Mouse (Mus musculus): ENCODE measurements at regions not wholly inside any gene's neighbourhood (a gene's known extent, or its start where the extent isn't known, plus 50 kb on each side); places are given as distances from the start of the nearest gene placed in this dataset.

DNA sequence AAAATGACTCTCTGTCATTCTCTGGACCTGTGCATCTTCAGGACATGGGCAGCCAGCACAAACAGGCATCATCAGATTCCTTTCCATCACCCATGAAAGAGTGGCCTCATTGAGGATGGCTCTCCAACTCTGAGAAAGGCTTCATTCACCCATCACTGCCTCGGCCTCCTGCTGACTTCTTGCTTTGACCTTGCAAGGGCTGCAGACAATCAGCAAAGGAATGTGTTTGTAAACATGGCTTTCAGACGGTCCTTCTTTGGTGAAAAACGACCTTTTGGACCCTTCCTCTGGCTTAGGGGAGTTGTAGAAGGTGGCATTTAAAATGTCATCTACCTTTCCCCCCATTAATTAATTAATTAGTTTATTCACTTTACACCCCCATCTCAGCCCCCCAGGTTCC, 134.3 kb downstream of the Moxd1 start:
- no peak for DNase-seq (ENCODE audit: low spot score in 2 of 2)

DNA sequence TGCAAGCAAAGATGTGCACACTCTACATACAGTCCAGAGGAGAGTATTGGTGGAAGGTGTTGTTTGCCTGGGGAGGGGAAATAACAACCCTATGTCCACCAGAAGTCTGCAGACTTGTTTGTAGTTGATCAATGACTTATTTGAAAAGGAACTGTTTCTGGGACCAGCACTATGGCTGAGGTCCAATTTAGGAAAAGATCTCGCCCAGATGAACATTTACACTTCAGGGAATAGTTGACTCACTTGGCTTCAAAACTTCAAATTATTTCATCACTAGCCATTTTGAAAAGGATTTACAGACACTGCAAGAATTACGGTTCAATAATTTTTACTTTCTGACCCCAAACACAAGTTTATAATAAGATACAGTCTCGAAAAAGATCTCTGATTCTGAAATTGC, 138.1 kb downstream of the Moxd1 start:
- peak; percentile 7 to 38 for DNase-seq (ENCODE audit: low spot score in 2 of 2)

DNA sequence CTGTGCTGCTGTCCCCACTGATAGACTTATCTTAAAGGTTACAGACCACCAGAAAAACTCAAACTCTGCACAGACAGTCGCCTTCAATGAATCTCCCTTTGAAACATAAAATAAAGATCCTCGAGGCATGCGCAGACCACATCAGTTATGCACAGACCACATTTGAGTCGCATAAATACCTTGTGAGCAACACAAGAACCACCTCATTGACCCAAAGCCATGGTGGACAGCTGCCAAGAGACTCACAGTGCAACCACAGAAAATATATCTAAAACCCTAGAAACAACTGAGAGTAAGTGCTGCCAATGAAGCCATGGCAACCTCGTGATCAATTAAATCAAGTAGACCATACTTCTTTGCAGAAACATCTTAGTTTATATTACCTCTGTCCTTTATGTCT, 142.1 kb downstream of the Moxd1 start:
- no peak for DNase-seq (ENCODE audit: low spot score in 2 of 2)

DNA sequence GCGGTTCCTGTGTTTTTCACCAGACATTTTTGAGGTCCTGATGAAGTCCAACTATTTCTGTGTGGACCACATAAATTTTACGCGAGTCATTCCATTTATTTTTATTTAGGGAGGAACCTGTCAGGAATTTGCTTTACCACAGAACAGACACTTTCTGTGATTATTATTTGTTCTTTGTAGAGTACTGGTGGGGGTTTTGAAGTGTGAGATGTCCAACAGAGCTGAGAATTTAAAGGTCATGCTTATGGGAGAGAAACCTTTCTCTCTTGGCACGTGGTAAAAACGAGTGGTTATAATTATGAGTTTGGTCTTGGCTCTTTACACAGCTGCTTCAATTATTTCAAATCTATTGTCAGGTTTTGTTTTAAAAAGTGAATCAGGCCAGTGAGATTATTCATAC, 143.7 kb downstream of the Moxd1 start:
- no peak for DNase-seq (ENCODE audit: low spot score in 2 of 2)

DNA sequence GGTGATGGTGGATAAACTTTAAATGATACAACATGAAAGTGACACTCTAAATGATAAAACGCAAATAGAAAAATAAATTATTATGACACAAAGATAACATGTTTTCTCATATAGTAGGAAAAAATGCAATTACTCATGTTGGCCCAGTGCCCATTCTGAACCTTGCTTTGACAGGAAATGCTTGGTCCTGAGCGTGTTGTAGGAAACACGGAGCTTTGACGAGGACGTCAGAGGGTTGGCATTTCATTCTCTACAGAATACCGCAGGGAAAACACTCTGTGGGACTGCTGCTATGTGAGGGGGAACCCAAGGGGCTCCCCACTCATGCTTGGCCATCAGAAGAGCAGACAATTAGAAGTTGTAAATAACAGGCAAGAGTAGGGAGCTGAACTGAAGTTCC, 150.6 kb downstream of the Moxd1 start:
- no peak for DNase-seq (ENCODE audit: low spot score in 2 of 2)

DNA sequence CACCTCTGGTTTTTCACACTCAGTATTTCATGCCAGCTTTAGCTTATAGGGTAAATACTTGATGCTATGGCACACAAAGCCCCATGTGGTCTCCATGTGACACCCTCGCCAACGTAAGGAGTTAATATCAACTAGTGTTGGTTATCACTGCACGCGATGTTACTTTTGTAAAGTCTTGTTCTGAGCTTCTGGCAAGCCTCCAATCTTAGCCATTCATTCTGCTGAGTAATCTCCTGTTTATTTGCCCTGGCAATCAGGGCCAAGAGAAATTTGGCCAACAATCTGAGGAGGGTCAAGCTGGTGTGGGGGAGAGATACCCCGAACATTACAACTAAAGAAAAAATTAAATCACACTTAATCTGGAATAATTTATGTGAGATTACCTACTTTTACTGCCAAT, 156.0 kb downstream of the Moxd1 start:
- no peak for DNase-seq (ENCODE audit: low spot score in 2 of 2)

DNA sequence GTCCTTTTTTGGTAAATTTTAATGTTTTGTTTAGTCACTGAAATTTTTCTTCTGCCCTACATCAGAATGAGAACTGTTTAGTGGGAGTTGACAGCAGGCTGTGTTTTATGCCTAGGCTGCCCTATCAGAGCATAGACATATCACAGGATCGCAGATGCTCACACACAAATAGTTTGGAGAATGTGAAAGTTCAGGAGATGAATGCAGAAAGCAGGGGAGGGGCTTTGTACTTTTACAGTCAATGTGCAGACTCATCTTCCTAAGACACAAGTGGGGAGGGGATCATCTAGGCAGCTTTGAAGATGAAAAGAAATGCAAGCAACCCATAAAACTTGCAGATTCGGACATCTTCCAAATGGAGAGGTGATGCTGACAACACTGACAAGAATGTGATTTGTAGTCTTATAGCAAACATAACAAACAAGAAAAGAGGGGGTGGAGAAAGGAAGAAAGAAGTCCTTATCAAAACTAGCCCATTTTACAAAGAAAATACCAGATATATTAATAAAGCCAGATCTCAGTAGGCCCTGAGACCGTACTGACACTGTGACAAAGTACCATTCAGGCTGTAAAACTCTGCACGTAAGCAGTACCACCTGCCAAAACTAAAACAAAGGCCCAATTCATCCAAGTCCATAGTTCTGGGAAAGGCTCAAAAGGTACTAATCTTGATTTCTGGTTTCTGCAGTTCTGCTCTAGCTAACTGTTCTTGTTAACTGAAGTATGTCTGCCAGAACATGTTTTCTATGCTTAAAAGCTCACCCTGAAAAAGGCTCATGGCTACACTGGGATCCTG, 157.4 kb downstream of the Moxd1 start:
- no peak for DNase-seq (ENCODE audit: low spot score in 2 of 2)

DNA sequence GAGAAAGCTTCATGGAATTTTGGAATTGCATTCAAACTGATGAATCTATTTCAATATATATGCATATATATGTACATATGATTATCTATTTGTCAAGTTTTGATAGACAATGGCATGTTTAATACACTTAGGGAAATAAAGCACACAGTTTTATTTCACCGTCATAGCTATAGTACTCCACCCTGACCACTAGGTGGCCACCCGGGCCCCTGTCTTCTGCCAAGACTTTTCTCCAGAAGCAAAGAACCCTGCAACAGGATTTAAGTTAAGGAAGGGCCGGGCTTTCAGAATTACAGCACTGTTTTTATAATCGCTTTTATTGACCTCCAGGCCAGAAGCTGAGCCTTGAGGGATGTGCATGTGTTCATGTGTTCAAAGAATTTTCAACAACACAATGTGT, 158.6 kb downstream of the Moxd1 start:
- no peak for DNase-seq (ENCODE audit: low spot score in 2 of 2)

DNA sequence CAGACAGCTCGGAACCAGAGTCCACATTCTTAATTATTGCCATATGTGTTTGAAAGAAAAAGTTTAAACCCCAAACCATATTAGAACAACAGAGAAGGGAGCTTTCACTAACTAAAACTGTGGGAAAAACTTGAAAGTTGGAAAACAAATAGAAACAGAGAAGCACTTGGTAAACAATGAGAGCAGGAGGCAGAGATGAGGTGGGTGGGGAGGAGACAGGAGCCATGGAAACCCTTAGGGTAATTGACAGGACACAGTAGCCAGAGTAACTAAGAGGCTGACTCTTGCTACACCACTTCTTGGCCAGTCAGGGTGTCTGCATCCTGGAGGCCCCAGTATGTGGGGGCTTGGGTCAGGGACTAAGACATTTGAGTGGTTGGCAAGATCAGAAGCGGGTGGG, 160.7 kb downstream of the Moxd1 start:
- no peak for DNase-seq (ENCODE audit: low spot score in 2 of 2)

DNA sequence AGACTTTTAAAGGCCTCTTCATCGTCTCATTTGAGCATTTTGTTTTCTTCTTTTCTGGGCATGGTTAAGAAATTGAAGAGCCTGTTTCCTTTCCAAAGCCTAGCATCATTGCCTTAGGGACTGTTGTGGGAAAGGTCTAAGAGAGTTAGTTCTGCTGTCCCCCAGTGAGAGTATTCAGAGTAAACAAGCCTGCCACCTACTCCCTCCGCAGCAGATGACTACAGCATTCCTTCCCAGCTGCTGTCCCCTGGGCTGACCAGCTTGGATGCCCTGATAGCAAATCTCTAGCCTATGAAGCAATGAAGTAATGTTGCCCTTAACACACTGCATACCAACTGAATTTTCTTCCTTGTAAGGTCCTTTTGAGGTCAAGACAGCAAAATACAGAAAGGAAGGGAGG, 164.9 kb downstream of the Moxd1 start:
- peak; percentile 42 to 47 for DNase-seq (ENCODE audit: low spot score in 2 of 2)

DNA sequence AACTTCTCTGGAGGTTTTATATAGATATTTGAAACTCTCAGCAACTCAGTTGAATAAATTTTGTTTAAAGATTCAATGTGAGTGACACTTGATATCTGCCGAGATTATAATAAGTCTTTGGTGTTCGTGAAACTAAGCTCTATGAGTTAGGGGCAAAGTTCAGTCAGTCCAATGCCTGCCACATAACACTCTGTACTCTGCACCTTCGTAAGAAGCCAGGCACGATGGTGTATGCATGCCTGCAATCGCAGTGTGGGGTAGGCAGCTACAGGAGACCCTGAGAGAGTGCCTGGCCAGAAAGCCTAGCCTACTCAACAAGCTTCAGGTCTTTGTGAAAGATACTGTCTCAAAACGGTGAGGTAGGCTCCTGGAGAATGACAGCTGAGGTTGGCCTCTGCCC, 167.7 kb downstream of the Moxd1 start:
- no peak for DNase-seq (ENCODE audit: low spot score in 2 of 2)

DNA sequence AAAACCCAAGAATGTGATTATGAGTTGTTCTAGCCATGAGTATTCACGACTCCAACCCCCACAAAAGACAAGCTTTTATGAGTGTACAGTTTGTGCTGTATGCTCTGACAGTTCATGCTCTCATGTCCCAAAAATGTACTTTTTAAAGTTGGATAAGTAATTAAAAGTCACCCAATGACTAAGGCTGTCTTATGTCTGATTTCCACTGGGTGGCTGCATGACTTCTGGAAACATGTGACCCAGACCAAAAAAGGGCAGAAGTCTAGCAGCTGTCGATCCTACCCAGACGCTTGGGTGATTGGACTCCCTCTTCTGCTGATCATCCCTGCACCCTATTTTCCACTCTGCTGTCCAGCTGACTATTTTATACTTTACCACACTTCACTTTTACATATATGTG, 168.7 kb downstream of the Moxd1 start:
- no peak for DNase-seq (ENCODE audit: low spot score in 2 of 2)

DNA sequence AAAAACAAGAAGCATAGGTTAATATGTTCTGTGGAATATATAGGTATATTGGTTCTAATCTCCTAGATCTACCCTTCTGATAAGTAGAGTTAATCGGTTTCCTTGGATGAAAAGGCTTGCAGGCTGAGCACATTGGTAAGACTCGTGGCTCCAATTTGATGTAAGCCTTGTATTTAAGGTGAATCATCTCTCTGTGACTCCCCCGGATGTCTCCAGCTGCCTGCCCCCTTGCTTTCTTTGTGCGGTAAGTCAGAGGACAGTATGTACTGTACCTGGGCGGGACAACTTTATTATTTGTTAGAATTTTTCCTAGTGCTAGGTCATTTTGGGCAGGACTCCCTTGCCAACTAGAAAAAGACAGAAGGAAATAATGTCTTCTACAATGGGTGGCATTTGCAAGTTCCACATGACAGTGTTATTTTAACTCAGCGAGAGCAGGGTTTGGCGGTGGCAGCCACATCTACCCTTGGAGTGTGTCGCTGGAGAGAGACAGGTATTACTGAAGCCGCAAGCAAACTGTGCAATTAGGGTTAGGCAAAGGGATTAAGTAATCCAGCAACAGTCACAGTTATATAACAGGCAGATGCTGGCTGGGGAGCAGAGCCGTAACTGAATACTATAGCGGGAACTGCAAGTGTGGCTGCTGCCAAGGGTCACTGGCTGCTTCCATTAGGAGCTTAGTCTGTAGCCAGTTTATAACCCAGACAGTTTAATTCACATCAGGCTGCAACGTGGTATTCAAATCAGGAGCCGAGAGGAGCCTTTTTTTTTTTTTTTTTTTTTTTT, 172.9 kb downstream of the Moxd1 start:
- DNase-seq (ENCODE audit: low spot score in 2 of 2): peak; percentile 46 to 63

DNA sequence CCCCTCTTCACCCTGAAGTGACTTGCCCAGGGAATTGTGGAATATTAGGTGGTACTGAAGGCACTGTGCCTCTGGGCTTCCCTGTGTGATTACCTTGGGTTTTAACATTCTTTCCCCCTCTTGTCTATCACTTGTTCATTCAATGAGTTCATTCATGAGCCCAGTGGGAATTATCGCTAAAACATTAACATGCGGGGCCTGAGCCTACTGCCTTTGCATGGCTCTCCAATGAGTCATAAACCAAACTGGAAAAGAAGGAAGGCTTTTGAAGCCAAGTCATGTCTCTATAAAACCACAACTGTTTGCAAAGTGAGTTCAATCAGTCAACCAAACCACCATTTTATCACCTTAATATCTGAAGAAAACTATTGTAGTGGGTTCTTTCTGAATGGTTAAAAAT, 173.8 kb downstream of the Moxd1 start:
- peak; percentile 33 to 53 for DNase-seq (ENCODE audit: low spot score in 2 of 2)

DNA sequence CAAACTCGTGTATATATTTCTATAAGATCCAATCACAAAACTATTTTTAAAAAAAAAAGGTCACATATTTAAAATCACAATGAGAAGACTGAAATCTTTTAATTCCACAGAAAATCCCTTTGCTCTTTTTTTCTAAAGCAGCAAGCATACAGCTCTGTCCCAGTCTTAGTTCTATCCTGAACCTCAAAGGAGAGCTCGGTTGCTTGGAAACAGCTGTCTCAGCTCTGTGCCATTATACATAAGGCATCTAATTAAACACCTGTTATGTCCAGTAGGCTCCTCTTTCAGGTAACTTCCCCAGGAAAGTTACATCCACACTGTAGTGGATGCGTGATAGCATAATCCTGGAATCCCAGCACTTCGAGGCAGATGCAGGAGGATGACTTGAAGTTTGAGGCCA, 181.5 kb downstream of the Moxd1 start:
- DNase-seq (ENCODE audit: low spot score in 2 of 2): no peak

DNA sequence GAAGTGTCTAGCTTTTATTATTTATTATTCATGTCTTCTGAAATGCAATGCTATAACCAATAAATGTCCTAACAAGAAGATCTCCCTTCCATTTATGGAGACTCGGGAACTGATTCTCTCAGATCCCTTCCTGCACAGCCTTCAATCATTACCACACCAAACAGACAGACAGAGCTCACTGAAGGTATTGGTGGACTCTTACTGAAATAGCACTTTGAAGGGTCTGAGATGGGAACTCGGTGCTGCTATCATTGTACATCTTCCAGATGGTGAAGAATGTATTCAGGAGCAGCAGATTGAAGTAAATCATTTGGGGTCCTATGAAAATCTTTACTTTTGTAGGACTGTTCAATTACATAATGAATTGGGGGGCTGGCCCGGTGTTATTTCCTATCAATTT, 183.6 kb downstream of the Moxd1 start:
- DNase-seq (ENCODE audit: low spot score in 2 of 2): no peak

DNA sequence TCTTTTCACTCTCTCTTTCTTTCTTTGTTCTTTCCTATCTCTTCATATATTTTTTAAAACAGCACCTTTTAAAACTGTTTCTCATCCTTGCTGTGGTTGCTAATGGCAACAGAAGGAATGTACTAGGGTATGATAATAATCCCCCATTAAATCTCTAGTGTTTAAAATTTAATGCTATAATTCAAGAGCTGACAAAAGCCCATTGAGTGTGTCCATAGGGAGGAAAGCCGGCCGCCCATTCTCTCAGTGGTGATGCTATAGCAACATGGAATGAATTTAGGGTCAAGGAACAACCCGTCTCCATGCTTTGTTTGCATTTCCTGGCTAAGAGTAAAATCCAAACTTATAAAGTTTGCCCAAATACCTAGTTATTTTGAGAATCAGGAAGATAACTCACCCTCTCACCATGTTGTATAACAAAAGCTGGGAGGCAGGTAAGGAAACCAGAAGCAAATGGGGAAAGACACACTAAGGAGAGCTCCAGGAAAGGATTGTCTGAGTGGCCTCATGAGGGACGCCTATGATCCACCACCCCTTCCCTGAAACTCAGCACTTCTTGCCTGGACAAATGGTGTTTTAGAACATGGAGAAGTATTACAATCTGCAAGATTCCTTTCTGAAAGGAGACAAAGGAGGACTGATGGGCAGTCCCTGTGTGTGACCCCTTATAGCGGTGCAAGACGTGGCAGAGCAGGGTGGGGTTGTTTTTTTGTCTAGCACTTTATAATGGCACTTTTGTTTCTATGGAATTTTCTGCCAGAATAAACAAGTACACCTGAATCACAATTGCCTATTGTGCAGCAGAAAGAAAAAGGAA, 184.3 kb downstream of the Moxd1 start:
- no peak for DNase-seq (ENCODE audit: low spot score in 2 of 2)

DNA sequence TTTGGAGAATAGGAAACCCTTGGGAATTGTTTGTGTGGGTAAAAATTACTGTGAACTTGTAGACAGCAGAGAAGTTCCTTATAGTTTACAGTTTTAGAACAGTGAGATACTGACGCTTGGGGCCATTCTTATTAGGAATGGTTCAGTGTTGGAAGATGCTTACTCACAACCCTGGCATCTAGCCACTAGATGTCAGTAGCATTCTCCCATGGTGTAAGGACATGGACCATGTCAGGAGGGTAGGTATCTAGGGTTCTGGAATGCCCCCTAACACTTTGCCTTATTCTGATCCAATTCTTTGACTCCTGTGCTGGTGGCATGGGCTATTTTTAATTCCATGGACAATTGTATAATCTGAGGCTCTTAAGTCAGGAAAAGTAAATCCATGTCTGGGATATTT, 185.3 kb upstream of the Ccn2 start:
- peak; percentile 27 to 43 for DNase-seq (ENCODE audit: low spot score in 2 of 2)

DNA sequence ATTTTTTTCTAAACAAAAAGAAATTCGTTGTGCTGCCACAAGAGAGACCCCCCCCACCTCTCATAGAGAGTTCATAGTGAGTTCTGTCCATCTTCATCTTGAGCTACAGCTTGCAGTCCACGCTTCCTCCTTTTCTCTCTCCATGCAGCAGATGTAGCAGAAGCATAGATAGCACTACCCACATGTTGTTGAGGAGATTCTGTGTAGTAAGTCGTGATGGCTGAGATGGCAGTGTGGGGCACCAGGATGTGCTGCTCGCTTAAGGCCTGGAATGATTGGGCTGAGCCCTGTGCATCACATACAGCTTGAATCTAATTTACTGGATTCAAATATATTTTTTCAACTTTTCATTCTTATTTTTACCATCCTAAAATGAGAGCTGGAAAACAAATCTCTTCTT, 184.4 kb upstream of the Ccn2 start:
- no peak for DNase-seq (ENCODE audit: low spot score in 2 of 2)

DNA sequence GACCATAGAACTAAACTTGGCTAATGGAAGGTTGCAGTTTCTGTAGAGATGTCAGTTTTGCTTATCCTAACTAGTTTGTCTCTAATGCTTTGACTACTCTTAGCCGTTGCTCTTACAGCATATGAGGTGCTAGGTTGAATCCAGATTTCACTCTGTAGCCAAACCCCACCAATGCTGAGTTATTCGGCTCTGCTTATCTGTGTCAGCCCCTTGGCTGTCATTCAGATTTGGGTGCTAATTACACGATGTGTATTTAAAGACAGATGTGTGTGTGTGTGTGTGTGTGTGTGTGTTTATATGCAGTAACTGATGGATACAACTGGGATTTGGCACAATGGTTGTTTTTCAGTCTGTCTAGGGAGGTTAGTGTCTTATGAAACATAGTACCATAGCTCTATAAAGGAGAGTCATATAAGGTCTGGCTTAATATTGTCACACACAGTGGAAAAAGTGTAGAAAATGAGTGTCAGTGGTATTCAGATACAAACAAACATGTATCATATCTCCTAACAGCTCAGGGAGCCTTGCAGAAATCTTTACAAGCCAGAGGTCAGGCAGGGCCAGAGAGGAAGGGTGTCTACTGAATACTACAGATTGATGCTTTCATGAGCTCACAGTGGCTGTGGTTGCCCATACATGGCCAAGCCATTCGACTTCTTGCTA, 172.6 kb upstream of the Ccn2 start:
- no peak for DNase-seq (ENCODE audit: low spot score in 2 of 2)

DNA sequence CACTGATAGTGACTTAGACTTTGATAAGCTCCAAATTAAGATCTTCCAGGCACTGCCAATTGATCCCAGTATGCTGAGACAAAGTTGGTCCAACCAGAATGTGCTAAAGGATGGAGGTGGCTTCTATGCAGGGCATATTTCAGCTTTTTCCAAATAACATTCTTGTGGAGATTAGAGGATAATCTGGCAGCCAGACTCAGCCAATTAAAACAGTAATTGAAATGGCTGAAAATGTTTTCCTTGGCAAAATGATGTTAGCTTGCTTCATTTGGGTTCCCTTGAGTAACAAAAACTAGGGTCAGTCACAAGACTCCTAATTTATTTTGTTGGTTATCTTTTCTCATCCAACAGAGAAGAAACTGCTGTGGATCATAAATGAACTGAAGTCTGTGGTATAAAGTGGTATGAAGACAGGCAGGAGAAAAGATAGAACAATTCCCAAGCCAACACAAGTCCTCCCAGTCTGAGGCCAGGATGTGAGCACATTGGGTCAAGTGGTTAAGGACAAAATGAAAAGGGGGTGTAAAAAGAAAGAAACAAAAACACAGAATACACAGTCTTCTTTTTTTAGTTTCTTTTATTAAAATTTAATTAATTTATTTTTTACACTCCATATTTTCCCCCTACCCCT, 161.4 kb upstream of the Ccn2 start:
- DNase-seq (ENCODE audit: low spot score in 2 of 2): peak; percentile 58 to 59

DNA sequence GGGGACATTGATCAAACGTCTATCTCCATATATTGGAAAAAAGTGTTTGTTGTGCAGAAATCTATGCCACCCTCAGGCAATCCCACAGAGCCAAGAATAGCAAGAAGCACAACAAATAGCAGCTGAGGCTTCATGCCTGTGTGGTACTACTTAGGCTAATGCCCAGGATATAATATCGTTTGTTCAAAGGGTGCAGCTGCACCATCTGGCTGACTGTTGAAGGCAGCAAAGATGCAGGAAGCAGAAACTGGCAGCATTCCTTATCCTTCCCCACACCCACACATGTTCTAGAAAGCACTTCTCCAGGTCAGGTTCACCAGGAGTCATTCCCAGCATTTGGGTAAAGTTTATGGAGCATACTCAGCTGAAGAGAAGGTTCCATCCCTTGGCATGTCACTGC, 158.1 kb upstream of the Ccn2 start:
- DNase-seq (ENCODE audit: low spot score in 2 of 2): no peak
